ENCODE assay signal across 9 mouse cellular contexts in genomic region chr13:42818378-42818777, GRCm38 (mm10).
A peak's percentile ranks its signal among the peaks of the same experiment; 100 is the strongest.
DNase-seq lines count a peak whose midpoint lies in the region; ATAC-seq and TF ChIP-seq lines count a peak whose summit lies in the region.
"Had no signal": no experiment of that assay in that cellular context is flagged by ENCODE, and none has a peak within 500 bp of the region (broad histone marks: within the 10 kb centered on the region; RNA-seq: fewer than 3 reads in every experiment).

No protein-coding gene starts in this region.

- no peak overlapping the region for H3K9ac ChIP-seq in midbrain, embryonic 15.5 days
- H3K9ac ChIP-seq in stomach, postnatal 0 days (ENCODE audit: low read length) = no peak overlapping the region
- H3K9ac ChIP-seq: hindbrain, embryonic 15.5 days had no signal

- H3K4me2 ChIP-seq in midbrain, embryonic 15.5 days = no peak overlapping the region
- H3K4me2 ChIP-seq in stomach, postnatal 0 days (replicated peaks; ENCODE audit: low read depth) = no peak overlapping the region
- H3K4me2 ChIP-seq: hindbrain, embryonic 15.5 days had no signal

- no peak for ATAC-seq in midbrain, embryonic 15.5 days (replicated peaks)
- no peak for ATAC-seq in stomach, postnatal 0 days (ENCODE audit: low FRiP score, low TSS enrichment)
- no peak for ATAC-seq in erythroblast, adult 5-6 weeks (replicated peaks; ENCODE audit: low FRiP score, poor library complexity, severe bottlenecking)

- intact Hi-C loops in heart, postnatal 10 days (cut with DNase I) = no loop called here

- no peak overlapping the region for H3K4me3 ChIP-seq in midbrain, embryonic 10.5 days
- no peak overlapping the region for H3K4me3 ChIP-seq in midbrain, embryonic 15.5 days
- H3K4me3 ChIP-seq in stomach, postnatal 0 days (ENCODE audit: low read depth, low read length) = no peak overlapping the region
- H3K4me3 ChIP-seq: hindbrain, embryonic 15.5 days had no signal

- peak; percentile 69 for DNase-seq in midbrain, embryonic 10.5 days (ENCODE audit: low spot score)
- DNase-seq in T-cell, adult 2 months (ENCODE audit: low spot score) = peak; percentile 23
- DNase-seq in cerebellum, adult 8-10 months = peak; percentile 46
- DNase-seq in heart, postnatal 10 days = peak; percentile 61 to 81
- DNase-seq in lung, postnatal 14 days = peak; percentile 77
- peak; percentile 72 for DNase-seq in stomach, postnatal 0 days (ENCODE audit: low spot score)

- H3K27ac ChIP-seq in midbrain, embryonic 10.5 days (replicated peaks) = no peak overlapping the region
- no peak overlapping the region for H3K27ac ChIP-seq in midbrain, embryonic 15.5 days
- no peak overlapping the region for H3K27ac ChIP-seq in stomach, postnatal 0 days (replicated peaks)
- H3K27ac ChIP-seq: hindbrain, embryonic 15.5 days had no signal

- 60% methylated on average over 10 of the region's 10 CpGs for WGBS in midbrain, embryonic 10.5 days
- WGBS in midbrain, embryonic 15.5 days = 49% methylated on average over 10 of the region's 10 CpGs
- 46% methylated on average over 10 of the region's 10 CpGs for WGBS in stomach, postnatal 0 days

- H3K27me3 ChIP-seq in midbrain, embryonic 10.5 days (ENCODE audit: low read depth, poor library complexity, severe bottlenecking) = no peaks in the 10 kb centered on the region
- no peaks in the 10 kb centered on the region for H3K27me3 ChIP-seq in midbrain, embryonic 15.5 days (replicated peaks)
- no peaks in the 10 kb centered on the region for H3K27me3 ChIP-seq in stomach, postnatal 0 days (ENCODE audit: control insufficient read depth, insufficient read depth, low read length)
- H3K27me3 ChIP-seq: hindbrain, embryonic 15.5 days had no signal

- TF ChIP-seq CTCF in stomach, postnatal 0 days (IDR thresholded peaks at IDR 0.05; ENCODE audit: low read depth) = peak; percentile 77

- H3K9me3 ChIP-seq in midbrain, embryonic 10.5 days (replicated peaks) = peaks cover 7% of the 10 kb centered on the region; the same call in 1 of the 2 replicates
- no peaks in the 10 kb centered on the region for H3K9me3 ChIP-seq in midbrain, embryonic 15.5 days
- H3K9me3 ChIP-seq in stomach, postnatal 0 days (ENCODE audit: control insufficient read depth, low read length) = no peaks in the 10 kb centered on the region
- H3K9me3 ChIP-seq: hindbrain, embryonic 15.5 days had no signal

- no peaks in the 10 kb centered on the region for H3K36me3 ChIP-seq in midbrain, embryonic 10.5 days
- H3K36me3 ChIP-seq in midbrain, embryonic 15.5 days (replicated peaks) = no peaks in the 10 kb centered on the region
- H3K36me3 ChIP-seq in stomach, postnatal 0 days (ENCODE audit: control insufficient read depth, insufficient read depth, low read length) = no peaks in the 10 kb centered on the region
- H3K36me3 ChIP-seq: hindbrain, embryonic 15.5 days had no signal

- peaks cover 13% of the 10 kb centered on the region for H3K4me1 ChIP-seq in midbrain, embryonic 10.5 days
- H3K4me1 ChIP-seq in midbrain, embryonic 15.5 days = peaks cover 13% of the 10 kb centered on the region
- H3K4me1 ChIP-seq in stomach, postnatal 0 days (replicated peaks; ENCODE audit: control insufficient read depth, insufficient read depth) = no peaks in the 10 kb centered on the region

- TF ChIP-seq EP300 in stomach, postnatal 0 days (optimal IDR thresholded peaks at IDR 0.05) = no peak

Comparison
In these comparisons a context has a peak if more than half of its experiments do, and no peak if none do; other contexts are left out.
1. DNase-seq: peak in every context shown above with its lines; median percentile 77 in lung, postnatal 14 days; 72 in stomach, postnatal 0 days; 71 in heart, postnatal 10 days; 69 in midbrain, embryonic 10.5 days; 46 in cerebellum, adult 8-10 months; 23 in T-cell, adult 2 months.